Mouse (Mus musculus): ENCODE results near the gene Nrip1. TPM values are rescaled to one million over a fixed set of nuclear protein-coding genes. Genes with fewer than 3 reads are reported as not detected.

Nrip1 gene
- total RNA-seq, 2 experiments from 2014 or later: 45.2 to 64.7 TPM

GRCm38 (mm10) chr16:76315642-76316041, 58.0 kb downstream of the Nrip1 start:
- DNase-seq: no peak

GRCm38 (mm10) chr16:76314013-76314950, 59.3 kb downstream of the Nrip1 start:
- no peak for DNase-seq

DNA sequence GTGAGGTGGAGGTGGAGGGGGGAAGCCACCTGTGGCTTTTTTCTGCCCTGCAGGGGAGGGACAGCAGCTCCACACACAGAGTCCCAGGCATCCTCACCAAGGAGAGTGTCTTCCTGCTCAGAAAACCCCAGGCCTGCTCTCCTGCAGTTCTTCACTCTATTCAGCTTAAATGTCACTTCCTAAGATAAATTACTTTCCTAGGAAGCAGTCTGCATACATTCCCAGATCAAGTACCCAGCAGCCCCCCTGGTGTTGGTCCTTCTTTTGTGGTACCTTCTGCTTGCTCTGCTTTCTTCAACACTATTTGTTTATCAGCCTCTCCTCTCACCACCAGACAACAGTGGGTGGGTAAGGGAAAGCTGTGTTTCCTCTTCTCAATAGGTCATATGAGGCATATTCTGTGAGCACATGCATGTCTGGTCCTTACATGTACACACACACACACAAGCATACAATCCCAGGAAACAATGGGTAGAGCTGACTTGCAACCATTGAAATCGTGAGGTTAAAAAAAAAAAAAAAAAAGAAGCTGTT, 60.7 kb downstream of the Nrip1 start:
- DNase-seq: no peak

- DNase-seq: peak; percentile 1
Observed at GRCm38 (mm10) chr16:76310791-76311190, 62.8 kb downstream of the Nrip1 start.

- DNase-seq: peak; percentile 5
Observed at GRCm38 (mm10) chr16:76310286-76310685, 63.3 kb downstream of the Nrip1 start.

DNA sequence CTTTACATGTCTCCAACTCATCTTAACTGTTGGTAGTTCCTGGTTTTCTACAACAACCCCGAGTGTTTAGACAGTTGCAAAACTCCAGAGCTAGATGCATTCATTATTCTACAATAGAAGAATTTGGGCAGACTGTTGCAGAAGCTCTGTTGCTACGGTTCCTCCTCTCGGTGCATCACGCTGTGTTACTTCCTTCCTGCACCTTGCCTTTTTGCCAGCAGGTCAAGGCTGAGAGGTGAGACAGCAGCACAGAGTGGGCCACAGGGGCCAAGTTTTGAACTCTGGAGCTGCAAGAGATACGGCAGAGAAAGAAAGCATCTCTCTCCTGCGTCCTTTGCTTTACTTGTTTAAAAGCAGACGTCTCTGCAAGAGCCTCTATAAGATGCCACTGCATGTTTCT, 64.3 kb downstream of the Nrip1 start:
- peak; percentile 13 for DNase-seq

- no peak for DNase-seq
Observed at GRCm38 (mm10) chr16:76307039-76307438, 66.6 kb downstream of the Nrip1 start.

- DNase-seq: no peak
Observed at GRCm38 (mm10) chr16:76306446-76306845, 67.2 kb downstream of the Nrip1 start.

DNA sequence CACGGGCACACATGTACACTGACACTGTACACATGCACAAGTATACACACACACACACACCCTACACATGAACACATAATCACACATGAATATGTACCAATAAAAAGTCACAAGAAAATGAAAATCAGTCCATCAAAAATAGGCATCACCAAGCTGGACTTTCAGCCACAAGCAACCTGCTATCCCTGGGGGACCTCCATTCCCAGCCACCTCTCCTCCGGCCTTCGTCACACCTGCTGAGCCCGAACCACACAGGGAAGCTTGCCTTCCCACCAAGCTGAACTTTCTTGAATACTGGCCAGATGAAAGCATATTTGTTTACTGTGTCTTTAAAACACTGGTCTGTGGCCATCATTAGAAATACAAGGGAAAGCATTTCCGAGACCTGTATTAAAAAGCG, 70.2 kb downstream of the Nrip1 start:
- DNase-seq: no peak

GRCm38 (mm10) chr16:76301728-76302050, 71.9 kb downstream of the Nrip1 start:
- DNase-seq: no peak

- DNase-seq: no peak
Observed at GRCm38 (mm10) chr16:76301037-76301727, 72.4 kb downstream of the Nrip1 start.

GRCm38 (mm10) chr16:76300452-76300851, 73.2 kb downstream of the Nrip1 start:
- no peak for DNase-seq

GRCm38 (mm10) chr16:76299511-76299910, 74.1 kb downstream of the Nrip1 start:
- DNase-seq: peak; percentile 69

- DNase-seq: peak; percentile 48
Observed at GRCm38 (mm10) chr16:76295322-76295721, 78.3 kb downstream of the Nrip1 start.

- no peak for DNase-seq
Observed at GRCm38 (mm10) chr16:76294550-76294949, 79.1 kb downstream of the Nrip1 start.

GRCm38 (mm10) chr16:76293765-76294463, 79.7 kb downstream of the Nrip1 start:
- DNase-seq: peak; percentile 70

DNA sequence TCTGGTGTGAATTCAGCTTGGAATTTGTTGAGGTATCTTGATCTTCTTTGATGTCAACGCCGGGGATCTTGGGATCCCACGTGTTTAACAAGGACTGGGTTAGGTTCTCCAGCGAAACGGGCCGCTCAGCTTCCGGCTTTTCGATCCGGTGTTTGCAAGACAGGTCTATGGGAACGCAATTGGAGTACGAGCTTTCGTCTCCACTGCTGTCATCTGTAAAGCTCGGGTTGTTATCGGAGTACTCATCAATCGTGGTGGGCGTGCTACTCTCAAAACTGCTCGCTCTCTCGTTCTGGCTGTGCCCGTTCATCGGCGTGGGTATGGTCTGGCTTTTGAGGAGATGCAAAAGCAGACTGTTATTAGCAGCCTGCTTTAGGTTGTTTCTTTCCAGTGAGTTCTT, 80.5 kb downstream of the Nrip1 start:
- DNase-seq: no peak

GRCm38 (mm10) chr16:76292656-76293055, 81.0 kb downstream of the Nrip1 start:
- no peak for DNase-seq

GRCm38 (mm10) chr16:76291366-76291765, 82.3 kb downstream of the Nrip1 start:
- no peak for DNase-seq

DNA sequence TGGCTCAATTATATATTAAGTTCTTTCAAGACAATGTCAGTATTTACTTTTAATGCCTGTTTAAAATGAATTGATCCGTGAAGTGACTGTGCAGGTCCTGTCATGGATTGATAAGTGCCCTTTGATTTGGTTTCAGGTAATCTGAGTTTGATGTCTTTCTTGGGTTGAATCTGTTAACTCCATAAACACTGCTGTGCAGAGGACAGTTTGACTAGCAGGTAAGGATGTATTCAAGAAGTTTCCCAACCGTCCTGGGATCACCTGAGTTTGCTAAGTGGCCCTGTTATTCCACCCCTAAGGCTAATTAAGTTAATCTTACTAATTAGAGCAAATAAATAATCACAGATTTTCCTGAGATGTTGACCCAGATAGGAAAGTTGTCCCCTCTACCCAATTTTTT, 84.1 kb downstream of the Nrip1 start:
- no peak for DNase-seq

GRCm38 (mm10) chr16:76283796-76284195, 89.8 kb downstream of the Nrip1 start:
- no peak for DNase-seq

GRCm38 (mm10) chr16:76281850-76282249, 91.8 kb downstream of the Nrip1 start:
- DNase-seq: no peak

DNA sequence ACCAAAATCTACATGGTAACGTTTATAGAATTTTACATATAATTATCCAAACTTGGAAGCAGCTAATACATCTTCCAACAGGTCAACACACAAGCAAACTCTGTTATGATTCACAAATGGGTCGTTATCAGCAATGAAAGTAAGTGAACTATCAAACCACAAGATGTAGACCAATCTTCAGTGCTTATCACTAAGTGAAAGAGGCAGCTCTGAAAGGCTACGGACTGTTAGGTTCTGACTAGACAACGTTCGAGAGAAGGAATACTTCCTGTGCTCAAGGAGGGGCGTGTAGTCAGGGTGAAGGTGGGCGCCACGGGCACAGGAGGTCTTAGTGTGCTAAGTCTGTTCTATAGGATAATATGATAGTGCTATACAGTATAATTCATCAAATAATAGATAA, 93.3 kb downstream of the Nrip1 start:
- no peak for DNase-seq

Measured in adrenal gland, postnatal 10 days (tissue).